Mouse (Mus musculus): ENCODE measurements around the gene Tcp10c. TPM values are rescaled to one million over a fixed set of nuclear protein-coding genes. Genes with fewer than 3 reads are reported as not detected.
"Not testable (repeated sequence)": the region's sequence is repeated elsewhere in the genome, so short reads cannot be mapped to it uniquely, and the experiment has no call there.

The Tcp10c gene
- polyA plus RNA-seq, 1 experiment from 2014 or later = not detected

GRCm38 (mm10) chr17:13406701-13407100, 52.3 kb downstream of the Tcp10c start:
- 94% methylated on average over 5 of the region's 6 CpGs for WGBS
- H3K4me1 ChIP-seq (ENCODE audit: control insufficient read depth, insufficient read depth, low read length); H3K4me2 ChIP-seq (ENCODE audit: low read depth, low read length); ATAC-seq (ENCODE audit: low read depth); H3K9me3 ChIP-seq (ENCODE audit: control insufficient read depth, low read length); H3K27me3 ChIP-seq (ENCODE audit: control insufficient read depth, insufficient read depth, low read length); H3K4me3 ChIP-seq (ENCODE audit: low read depth, low read length); H3K9ac ChIP-seq (replicated peaks; ENCODE audit: low read depth, low read length); H3K27ac ChIP-seq (ENCODE audit: low read depth, low read length); H3K36me3 ChIP-seq (ENCODE audit: control insufficient read depth, insufficient read depth, low read length): not testable (repeated sequence)

- ATAC-seq (ENCODE audit: low read depth) = peak; percentile 31; the same call in 1 of the 2 replicates
- H3K4me1 ChIP-seq (ENCODE audit: control insufficient read depth, insufficient read depth, low read length); H3K9ac ChIP-seq (replicated peaks; ENCODE audit: low read depth, low read length); H3K4me2 ChIP-seq (ENCODE audit: low read depth, low read length); H3K27ac ChIP-seq (ENCODE audit: low read depth, low read length); H3K4me3 ChIP-seq (ENCODE audit: low read depth, low read length); H3K36me3 ChIP-seq (ENCODE audit: control insufficient read depth, insufficient read depth, low read length); H3K9me3 ChIP-seq (ENCODE audit: control insufficient read depth, low read length); H3K27me3 ChIP-seq (ENCODE audit: control insufficient read depth, insufficient read depth, low read length): not testable (repeated sequence)
- WGBS = 94% methylated on average over 3 of the region's 4 CpGs
Observed at GRCm38 (mm10) chr17:13407621-13408256, 53.4 kb downstream of the Tcp10c start.

- H3K36me3 ChIP-seq (ENCODE audit: control insufficient read depth, insufficient read depth, low read length); H3K4me3 ChIP-seq (ENCODE audit: low read depth, low read length); H3K4me1 ChIP-seq (ENCODE audit: control insufficient read depth, insufficient read depth, low read length); H3K4me2 ChIP-seq (ENCODE audit: low read depth, low read length); ATAC-seq (ENCODE audit: low read depth); H3K27ac ChIP-seq (ENCODE audit: low read depth, low read length); H3K27me3 ChIP-seq (ENCODE audit: control insufficient read depth, insufficient read depth, low read length); H3K9ac ChIP-seq (replicated peaks; ENCODE audit: low read depth, low read length); H3K9me3 ChIP-seq (ENCODE audit: control insufficient read depth, low read length): not testable (repeated sequence)
- 94% methylated on average over 9 of the region's 11 CpGs for WGBS
Observed at GRCm38 (mm10) chr17:13408257-13408633, 53.9 kb downstream of the Tcp10c start.

GRCm38 (mm10) chr17:13421022-13421591, 66.7 kb downstream of the Tcp10c start:
- H3K9ac ChIP-seq (replicated peaks; ENCODE audit: low read depth, low read length); H3K36me3 ChIP-seq (ENCODE audit: control insufficient read depth, insufficient read depth, low read length); H3K9me3 ChIP-seq (ENCODE audit: control insufficient read depth, low read length); H3K4me3 ChIP-seq (ENCODE audit: low read depth, low read length); H3K4me1 ChIP-seq (ENCODE audit: control insufficient read depth, insufficient read depth, low read length); H3K27me3 ChIP-seq (ENCODE audit: control insufficient read depth, insufficient read depth, low read length); ATAC-seq (ENCODE audit: low read depth); H3K27ac ChIP-seq (ENCODE audit: low read depth, low read length); H3K4me2 ChIP-seq (ENCODE audit: low read depth, low read length): not testable (repeated sequence)
- WGBS = 95% methylated on average over 9 of the region's 12 CpGs

- not testable (repeated sequence) for H3K4me2 ChIP-seq (ENCODE audit: low read depth, low read length); H3K9me3 ChIP-seq (ENCODE audit: control insufficient read depth, low read length); H3K36me3 ChIP-seq (ENCODE audit: control insufficient read depth, insufficient read depth, low read length); H3K4me3 ChIP-seq (ENCODE audit: low read depth, low read length); H3K27ac ChIP-seq (ENCODE audit: low read depth, low read length); H3K4me1 ChIP-seq (ENCODE audit: control insufficient read depth, insufficient read depth, low read length); H3K9ac ChIP-seq (replicated peaks; ENCODE audit: low read depth, low read length); H3K27me3 ChIP-seq (ENCODE audit: control insufficient read depth, insufficient read depth, low read length); ATAC-seq (ENCODE audit: low read depth)
- WGBS = 92% methylated on average over 5 of the region's 5 CpGs
Observed at GRCm38 (mm10) chr17:13422638-13423037, 68.3 kb downstream of the Tcp10c start.

- not testable (repeated sequence) for H3K9ac ChIP-seq (replicated peaks; ENCODE audit: low read depth, low read length); H3K4me2 ChIP-seq (ENCODE audit: low read depth, low read length); H3K9me3 ChIP-seq (ENCODE audit: control insufficient read depth, low read length); H3K4me3 ChIP-seq (ENCODE audit: low read depth, low read length); H3K27ac ChIP-seq (ENCODE audit: low read depth, low read length); H3K27me3 ChIP-seq (ENCODE audit: control insufficient read depth, insufficient read depth, low read length); ATAC-seq (ENCODE audit: low read depth); H3K4me1 ChIP-seq (ENCODE audit: control insufficient read depth, insufficient read depth, low read length); H3K36me3 ChIP-seq (ENCODE audit: control insufficient read depth, insufficient read depth, low read length)
- WGBS = 73% methylated on average over 8 of the region's 8 CpGs
Observed at GRCm38 (mm10) chr17:13423373-13424024, 69.1 kb downstream of the Tcp10c start.

GRCm38 (mm10) chr17:13424321-13424720, 69.9 kb downstream of the Tcp10c start:
- ATAC-seq (ENCODE audit: low read depth); H3K27ac ChIP-seq (ENCODE audit: low read depth, low read length); H3K4me1 ChIP-seq (ENCODE audit: control insufficient read depth, insufficient read depth, low read length); H3K36me3 ChIP-seq (ENCODE audit: control insufficient read depth, insufficient read depth, low read length); H3K4me3 ChIP-seq (ENCODE audit: low read depth, low read length); H3K4me2 ChIP-seq (ENCODE audit: low read depth, low read length); H3K27me3 ChIP-seq (ENCODE audit: control insufficient read depth, insufficient read depth, low read length); H3K9ac ChIP-seq (replicated peaks; ENCODE audit: low read depth, low read length); H3K9me3 ChIP-seq (ENCODE audit: control insufficient read depth, low read length): not testable (repeated sequence)
- WGBS = 91% methylated on average over 6 of the region's 6 CpGs

- WGBS = 64% methylated on average over 2 of the region's 5 CpGs
- not testable (repeated sequence) for H3K9me3 ChIP-seq (ENCODE audit: control insufficient read depth, low read length); ATAC-seq (ENCODE audit: low read depth); H3K4me3 ChIP-seq (ENCODE audit: low read depth, low read length); H3K27ac ChIP-seq (ENCODE audit: low read depth, low read length); H3K4me2 ChIP-seq (ENCODE audit: low read depth, low read length); H3K4me1 ChIP-seq (ENCODE audit: control insufficient read depth, insufficient read depth, low read length); H3K36me3 ChIP-seq (ENCODE audit: control insufficient read depth, insufficient read depth, low read length); H3K27me3 ChIP-seq (ENCODE audit: control insufficient read depth, insufficient read depth, low read length); H3K9ac ChIP-seq (replicated peaks; ENCODE audit: low read depth, low read length)
Observed at GRCm38 (mm10) chr17:13425694-13426093, 71.3 kb downstream of the Tcp10c start.

- H3K27me3 ChIP-seq (ENCODE audit: control insufficient read depth, insufficient read depth, low read length); H3K36me3 ChIP-seq (ENCODE audit: control insufficient read depth, insufficient read depth, low read length); H3K27ac ChIP-seq (ENCODE audit: low read depth, low read length); H3K4me2 ChIP-seq (ENCODE audit: low read depth, low read length); H3K4me1 ChIP-seq (ENCODE audit: control insufficient read depth, insufficient read depth, low read length); H3K4me3 ChIP-seq (ENCODE audit: low read depth, low read length); H3K9me3 ChIP-seq (ENCODE audit: control insufficient read depth, low read length); H3K9ac ChIP-seq (replicated peaks; ENCODE audit: low read depth, low read length); ATAC-seq (ENCODE audit: low read depth): not testable (repeated sequence)
- 88% methylated on average over 3 of the region's 6 CpGs for WGBS
Observed at GRCm38 (mm10) chr17:13426508-13426907, 72.1 kb downstream of the Tcp10c start.
